Mouse (Mus musculus) CH12.LX (cell line): ENCODE data around the gene Epha3. TPM values are rescaled to one million over a fixed set of nuclear protein-coding genes. Genes with fewer than 3 reads are reported as not detected.

Experiments
- DNase-seq: peaks from one replicate; pipeline ENCODE4 v3.0.0-alpha.2; 2013; ENCODE audit errors: extremely low read depth
- H3K27ac ChIP-seq: 2 replicates; pipeline ENCODE4 v1.5.1; 2012; ENCODE audit warnings: low read depth, mild to moderate bottlenecking, control low read depth, moderate library complexity; ENCODE audit not compliant: insufficient read depth
- H3K27me3 ChIP-seq: replicated peaks from 2 replicates; pipeline ENCODE3; 2012; ENCODE audit warnings: inconsistent platforms
- H3K36me3 ChIP-seq, 2 experiments: replicated peaks in 1 of 2; 2 replicates each; pipeline versions ENCODE3 to v1.6.1; 2012; ENCODE audit warnings: inconsistent platforms in 1 of 2, low read length in 1 of 2, mild to moderate bottlenecking in 1 of 2, mixed read lengths in 1 of 2, moderate library complexity in 1 of 2; ENCODE audit not compliant: control insufficient read depth in 1 of 2, insufficient read depth in 1 of 2
- H3K4me1 ChIP-seq, 2 experiments: 2 replicates each; pipeline ENCODE4 v1.6.1; 2012; ENCODE audit warnings: inconsistent platforms in 1 of 2, moderate library complexity in 1 of 2; ENCODE audit not compliant: insufficient read depth in 2 of 2, control insufficient read depth in 1 of 2
- H3K4me2 ChIP-seq: 2 replicates; pipeline ENCODE4 v1.6.1; 2012; ENCODE audit warnings: low read depth, mild to moderate bottlenecking, control low read depth; ENCODE audit not compliant: poor library complexity, insufficient read depth, severe bottlenecking
- H3K4me3 ChIP-seq, 3 experiments: fragments of 150-350 bp in 1 of 3; sonication (generic) in 1 of 3; replicated peaks in 1 of 3; 2 replicates each; pipeline versions ENCODE3 to v1.5.1; 2011 to 2012; ENCODE audit warnings: low read depth in 2 of 3, low read length in 2 of 3, mild to moderate bottlenecking in 2 of 3, moderate library complexity in 2 of 3, control low read depth in 1 of 3, improper control_type of control experiment in 1 of 3, inconsistent platforms in 1 of 3, mixed read lengths in 1 of 3; ENCODE audit not compliant: poor library complexity in 1 of 3
- H3K79me2 ChIP-seq: replicated peaks from 2 replicates; pipeline ENCODE4 v1.6.1; 2012; ENCODE audit warnings: mild to moderate bottlenecking, moderate library complexity; ENCODE audit not compliant: control insufficient read depth, poor library complexity, insufficient read depth, severe bottlenecking; ENCODE audit errors: extremely low read depth
- H3K9ac ChIP-seq: 2 replicates; pipeline ENCODE4 v1.6.1; 2012; ENCODE audit warnings: low read depth, mild to moderate bottlenecking, control low read depth, moderate library complexity; ENCODE audit not compliant: insufficient read depth
- H3K9me3 ChIP-seq: replicated peaks from 2 replicates; pipeline ENCODE3; 2012; ENCODE audit warnings: low read length, inconsistent platforms, mixed read lengths
- BHLHE40 ChIP-seq: IDR thresholded peaks from 2 replicates; pipeline ENCODE4 v1.6.1; 2011; ENCODE audit warnings: mild to moderate bottlenecking, low read depth, low read length, improper control_type of control experiment
- CHD2 ChIP-seq: IDR thresholded peaks from 2 replicates; pipeline ENCODE4 v1.6.1; 2011; ENCODE audit warnings: low read length, improper control_type of control experiment
- ELF1 ChIP-seq: IDR thresholded peaks from 2 replicates; pipeline ENCODE4 v1.6.1; 2014; ENCODE audit warnings: low read depth, mild to moderate bottlenecking, inconsistent platforms, low read length, improper control_type of control experiment
- GABPA ChIP-seq: IDR thresholded peaks from 2 replicates; pipeline ENCODE4 v1.6.1; 2012; ENCODE audit warnings: low read depth, low read length, improper control_type of control experiment, inconsistent platforms; ENCODE audit not compliant: insufficient replicate concordance
- HCFC1 ChIP-seq: IDR thresholded peaks from 2 replicates; pipeline ENCODE4 v1.6.1; 2012; ENCODE audit warnings: low read depth, mild to moderate bottlenecking, inconsistent platforms, low read length, improper control_type of control experiment
- IRF4 ChIP-seq: IDR thresholded peaks from 2 replicates; pipeline ENCODE4 v1.6.1; 2014; ENCODE audit warnings: low read depth, mild to moderate bottlenecking, inconsistent platforms, low read length, improper control_type of control experiment
- JUN ChIP-seq: IDR thresholded peaks from 2 replicates; pipeline ENCODE4 v1.6.1; 2011; ENCODE audit warnings: low read depth, mild to moderate bottlenecking, low read length, improper control_type of control experiment, moderate library complexity; ENCODE audit not compliant: insufficient read depth
- JUND ChIP-seq: conservative IDR thresholded peaks from 2 replicates; pipeline ENCODE4 v1.6.1; 2011; ENCODE audit warnings: low read depth, low read length, improper control_type of control experiment
- KAT2A ChIP-seq: IDR thresholded peaks from 2 replicates; pipeline ENCODE4 v1.6.1; 2012; ENCODE audit warnings: low read length, improper control_type of control experiment, inconsistent platforms; ENCODE audit not compliant: insufficient replicate concordance
- MAFK ChIP-seq: IDR thresholded peaks from 2 replicates; pipeline ENCODE4 v1.6.1; 2011; ENCODE audit warnings: low read length, improper control_type of control experiment; ENCODE audit not compliant: insufficient replicate concordance
- MAX ChIP-seq: IDR thresholded peaks from 2 replicates; pipeline ENCODE4 v1.6.1; 2011; ENCODE audit warnings: low read length, improper control_type of control experiment
- MXI1 ChIP-seq: IDR thresholded peaks from 2 replicates; pipeline ENCODE4 v1.6.1; 2011; ENCODE audit warnings: mild to moderate bottlenecking, low read depth, low read length, improper control_type of control experiment
- NRF1 ChIP-seq: IDR thresholded peaks from 2 replicates; pipeline ENCODE4 v1.6.1; 2014; ENCODE audit warnings: low read depth, mild to moderate bottlenecking, inconsistent platforms, low read length, improper control_type of control experiment, moderate library complexity
- POLR2A ChIP-seq: IDR thresholded peaks from 2 replicates; pipeline ENCODE4 v1.6.1; 2011; ENCODE audit warnings: low read depth, mild to moderate bottlenecking, improper control_type of control experiment, low read length
- POLR2AphosphoS2 ChIP-seq: IDR thresholded peaks from 2 replicates; pipeline ENCODE4 v1.6.1; 2011; ENCODE audit warnings: low read depth, low read length, improper control_type of control experiment
- RAD21 ChIP-seq: IDR thresholded peaks from 2 replicates; pipeline ENCODE4 v1.6.1; 2011; ENCODE audit warnings: low read depth, mild to moderate bottlenecking, low read length, improper control_type of control experiment, moderate library complexity
- RCOR1 ChIP-seq: conservative IDR thresholded peaks from 2 replicates; pipeline ENCODE4 v1.6.1; 2012; ENCODE audit warnings: low read depth, mild to moderate bottlenecking, inconsistent platforms, low read length, improper control_type of control experiment
- SIN3A ChIP-seq: IDR thresholded peaks from 2 replicates; pipeline ENCODE4 v1.6.1; 2012; ENCODE audit warnings: low read length, improper control_type of control experiment, inconsistent platforms
- TBP ChIP-seq: conservative IDR thresholded peaks from 2 replicates; pipeline ENCODE4 v1.6.1; 2011; ENCODE audit warnings: low read depth, low read length, improper control_type of control experiment
- TCF12 ChIP-seq: IDR thresholded peaks from 2 replicates; pipeline ENCODE4 v1.6.1; 2014; ENCODE audit warnings: low read depth, mild to moderate bottlenecking, inconsistent platforms, low read length, improper control_type of control experiment
- USF1 ChIP-seq: IDR thresholded peaks from 2 replicates; pipeline ENCODE4 v1.6.1; 2014; ENCODE audit warnings: low read depth, mild to moderate bottlenecking, inconsistent platforms, low read length, improper control_type of control experiment
- USF2 ChIP-seq: conservative IDR thresholded peaks from 2 replicates; pipeline ENCODE4 v1.6.1; 2011; ENCODE audit warnings: low read depth, low read length, improper control_type of control experiment
- ZKSCAN1 ChIP-seq: IDR thresholded peaks from 2 replicates; pipeline ENCODE4 v1.6.1; 2012; ENCODE audit warnings: low read depth, inconsistent platforms, low read length, improper control_type of control experiment, borderline replicate concordance
- ZMIZ1 ChIP-seq: IDR thresholded peaks from 2 replicates; pipeline ENCODE4 v1.6.1; 2012; ENCODE audit warnings: low read depth, mild to moderate bottlenecking, inconsistent platforms, low read length, improper control_type of control experiment
- ZNF384 ChIP-seq: IDR thresholded peaks from 2 replicates; pipeline ENCODE4 v1.6.1; 2012; ENCODE audit warnings: low read depth, low read length, improper control_type of control experiment, inconsistent platforms
- dilution Hi-C: fragments of 300-500 bp; cut with MboI; formaldehyde crosslinking; loops from 2 replicates; pipeline ENCODE4 v1.14.3; 2020; ENCODE audit warnings: low sequenced_read_pairs; ENCODE audit not compliant: extremely low pct_unique_long_range_greater_than_20kb, extremely low pct_ligation_motif_present
- in situ Hi-C: fragments of 300-500 bp; cut with MboI; formaldehyde crosslinking; loops from 3 replicates; pipeline ENCODE4 v1.14.3; 2019; ENCODE audit warnings: low sequenced_read_pairs, low pct_ligation_motif_present, low pct_unique_long_range_greater_than_20kb, mixed read lengths
- polyA plus RNA-seq: library from polyadenylated mRNA; unstranded; fragments of >175 nt; gene quantifications from 2 replicates; pipeline ENCODE4 v1.2.1, GENCODE M21; 2012; ENCODE audit warnings: low read depth; ENCODE audit not compliant: insufficient read length
- total RNA-seq, 2 experiments: library from RNA; depleted of rRNA; stranded (reverse); fragments of 300-350 nt in 1 of 2; fragments of >200 nt in 1 of 2; gene quantifications; 2 replicates each; pipeline ENCODE4 v1.2.3; 2012 to 2014

Gene Epha3
- total and polyA plus RNA-seq, 3 experiments: not detected

DNA sequence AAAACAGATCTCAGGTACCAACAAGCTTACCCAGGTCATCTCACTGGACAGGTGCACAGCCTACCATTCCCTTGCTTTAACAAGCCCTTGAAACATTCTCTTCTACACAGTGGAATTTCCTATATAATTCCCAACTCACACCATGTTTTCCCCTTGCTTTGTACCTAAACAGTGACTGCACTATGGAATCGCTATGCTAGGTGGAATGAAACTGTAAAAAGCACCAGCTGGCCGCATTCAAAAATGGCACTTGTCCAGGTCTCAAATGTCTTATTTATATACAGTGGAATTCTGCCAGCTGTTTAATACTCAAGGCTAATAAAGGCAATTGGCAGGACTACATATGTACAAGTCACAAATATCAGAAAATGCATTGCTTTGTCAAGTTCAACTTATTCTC lies 71.9 kb downstream of the Epha3 start:
- Histone ChIP-seq H3K9me3 (peaks cover 46% of the 10 kb centered on the region), H3K9ac (no peak overlapping the region), H3K36me3 (no peaks in the 10 kb centered on the region), H3K4me1 (no peaks in the 10 kb centered on the region), H3K79me2 (no peaks in the 10 kb centered on the region), H3K4me3 (no peak overlapping the region), H3K27ac (no peak overlapping the region), H3K27me3 (no peaks in the 10 kb centered on the region), H3K4me2 (no peak overlapping the region)
- dilution Hi-C loops: no loop called here
- in situ Hi-C loops: no loop called here
- DNase-seq: no peak
- TF ChIP-seq MAX (no peak), JUND (no peak), ZKSCAN1 (no peak), POLR2A (no peak), USF2 (no peak), RCOR1 (no peak), JUN (no peak), KAT2A (no peak), HCFC1 (no peak), MXI1 (no peak), TBP (no peak), ZMIZ1 (no peak), ZNF384 (no peak), POLR2AphosphoS2 (no peak), CHD2 (no peak)

DNA sequence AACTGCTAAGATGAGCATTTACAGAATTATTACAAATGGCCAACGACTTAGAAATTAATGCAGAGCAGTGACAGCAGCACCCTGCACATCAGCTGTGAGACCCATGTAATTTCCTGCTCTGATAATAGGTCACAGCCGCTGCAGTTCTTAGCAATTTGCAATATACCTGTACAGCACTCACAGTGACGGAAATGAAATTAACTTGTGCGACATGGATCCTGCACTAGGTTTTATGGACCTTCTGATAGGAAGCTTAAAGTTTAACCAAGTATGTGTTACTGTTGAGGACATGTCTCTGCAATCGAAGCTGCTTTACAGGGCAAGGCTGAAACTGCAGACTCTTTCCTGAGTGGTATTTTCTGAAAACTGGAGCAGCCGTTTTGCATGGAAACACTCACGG lies 80.4 kb downstream of the Epha3 start:
- TF ChIP-seq MAFK (no peak), KAT2A (no peak), POLR2AphosphoS2 (no peak), GABPA (no peak), CHD2 (no peak), MXI1 (no peak), RAD21 (no peak), ELF1 (no peak), USF1 (no peak), ZNF384 (no peak), NRF1 (no peak), IRF4 (no peak), ZKSCAN1 (no peak), ZMIZ1 (no peak), BHLHE40 (no peak), TBP (no peak), TCF12 (no peak), SIN3A (no peak)
- TF ChIP-seq, all 38 proteins: peak for 0
- no peak for DNase-seq
- H3K9ac ChIP-seq: no peak overlapping the region
- H3K4me3 ChIP-seq: no peak overlapping the region
- no peaks in the 10 kb centered on the region for H3K79me2 ChIP-seq
- dilution Hi-C loops (no loop called here), in situ Hi-C loops (no loop called here)
- H3K4me1 ChIP-seq: no peaks in the 10 kb centered on the region
- peaks cover 49% of the 10 kb centered on the region for H3K9me3 ChIP-seq
- H3K4me2 ChIP-seq: no peak overlapping the region
- H3K36me3 ChIP-seq: no peaks in the 10 kb centered on the region
- H3K27ac ChIP-seq: no peak overlapping the region
- H3K27me3 ChIP-seq: no peaks in the 10 kb centered on the region
